Mouse (Mus musculus) heart, embryonic 13.5 days (tissue): Measurements from ENCODE around the gene Irf3. TPM values are rescaled to one million over a fixed set of nuclear protein-coding genes. Genes with fewer than 3 reads are reported as not detected.

Source experiments
- ATAC-seq: fragments of 200-750 bp; cut with Nextera tagmentation; 2 replicates; pipeline ENCODE4 v1.8.0; 2017; ENCODE audit warnings: moderate TSS enrichment; ENCODE audit not compliant: insufficient number of reproducible peaks, low FRiP score, low TSS enrichment; ENCODE audit errors: extremely low read depth
- H3K27ac ChIP-seq: fragments of 300-500 bp; sonication (generic); replicated peaks from 2 replicates; pipeline ENCODE4 v1.5.1; 2015; ENCODE audit warnings: moderate library complexity, mild to moderate bottlenecking, inconsistent platforms
- H3K27me3 ChIP-seq: fragments of 300-500 bp; sonication (generic); replicated peaks from 2 replicates; pipeline ENCODE4 v1.6.1; 2015; ENCODE audit warnings: mild to moderate bottlenecking, inconsistent platforms
- H3K36me3 ChIP-seq: fragments of 300-500 bp; sonication (generic); 2 replicates; pipeline ENCODE4 v1.6.1; 2015; ENCODE audit warnings: mild to moderate bottlenecking, inconsistent platforms
- H3K4me1 ChIP-seq: fragments of 300-500 bp; sonication (generic); 2 replicates; pipeline ENCODE4 v1.6.1; 2015; ENCODE audit warnings: inconsistent platforms
- H3K4me2 ChIP-seq: fragments of 300-500 bp; sonication (generic); 2 replicates; pipeline ENCODE4 v1.6.1; 2015; ENCODE audit warnings: inconsistent platforms, mild to moderate bottlenecking, moderate library complexity
- H3K4me3 ChIP-seq: fragments of 300-500 bp; sonication (generic); 2 replicates; pipeline ENCODE4 v1.5.1; 2015; ENCODE audit warnings: moderate library complexity, mild to moderate bottlenecking, inconsistent platforms
- H3K9ac ChIP-seq: fragments of 300-500 bp; sonication (generic); 2 replicates; pipeline ENCODE4 v1.6.1; 2015; ENCODE audit warnings: inconsistent platforms, mild to moderate bottlenecking, moderate library complexity
- H3K9me3 ChIP-seq: fragments of 300-500 bp; sonication (generic); 2 replicates; pipeline ENCODE4 v1.6.1; 2016; ENCODE audit warnings: inconsistent platforms
- WGBS: fragments of 180-500 bp; shearing (Covaris S2); methylation state at CpG from one replicate; pipeline ENCODE4 v1.1.7; 2015; ENCODE audit warnings: mixed read lengths; 5-methylcytosine and 5-hydroxymethylcytosine counted together
- polyA plus RNA-seq: library from polyadenylated mRNA; unstranded; fragments of >200 nt; fragmentation: Nextera tagmentation; extraction: Ambion mirVana; gene quantifications from 2 replicates; pipeline ENCODE4 v1.2.1, GENCODE M21; 2015

The Irf3 gene
- 63.6 and 68.1 TPM in 2 replicates for polyA plus RNA-seq

- peak within 1 kb of the TSS; percentile 92 for H3K4me2 ChIP-seq
- peaks cover 44% of the 10 kb centered on the region for H3K4me1 ChIP-seq
- WGBS: under 1% methylated on average over 43 of the region's 43 CpGs
- H3K27me3 ChIP-seq: no peaks in the 10 kb centered on the region
- peaks cover 67% of the 10 kb centered on the region for H3K36me3 ChIP-seq
- H3K9ac ChIP-seq: peak within 1 kb of the TSS; percentile 87
- H3K9me3 ChIP-seq: no peaks in the 10 kb centered on the region
- ATAC-seq: peak; percentile 81
- H3K4me3 ChIP-seq: peak within 1 kb of the TSS; percentile 62
- H3K27ac ChIP-seq: peak within 1 kb of the TSS; percentile 90
These were observed at the start of gene Irf3 for GRCm38 (mm10) chr7:44997231-44997939. Irf3 (plus strand) TSS chr7:44997648.

GRCm38 (mm10) chr7:44949922-44950321 lies 47.5 kb upstream of the Irf3 start:
- ATAC-seq: no peak
- 56% methylated on average over 6 of the region's 6 CpGs for WGBS

GRCm38 (mm10) chr7:44951960-44952359 lies 45.5 kb upstream of the Irf3 start:
- peak overlapping the region; percentile 59 for H3K4me3 ChIP-seq
- peak overlapping the region; percentile 53 for H3K27ac ChIP-seq
- H3K27me3 ChIP-seq: peaks cover 52% of the 10 kb centered on the region
- H3K9ac ChIP-seq: peak overlapping the region; percentile 80
- H3K9me3 ChIP-seq: no peaks in the 10 kb centered on the region
- no peaks in the 10 kb centered on the region for H3K36me3 ChIP-seq
- WGBS: 1% methylated on average over 10 of the region's 10 CpGs
- H3K4me1 ChIP-seq: peaks cover 17% of the 10 kb centered on the region
- peak overlapping the region; percentile 87 for H3K4me2 ChIP-seq
- no peak for ATAC-seq

More at GRCm38 (mm10) chr7:44949922-44950321, 47.5 kb upstream of the Irf3 start:
- H3K9me3 ChIP-seq: no peaks in the 10 kb centered on the region
- H3K36me3 ChIP-seq: no peaks in the 10 kb centered on the region
- H3K4me3 ChIP-seq: no peak overlapping the region
- H3K27me3 ChIP-seq: peaks cover 52% of the 10 kb centered on the region
- H3K4me1 ChIP-seq: peaks cover 17% of the 10 kb centered on the region
- no peak overlapping the region for H3K27ac ChIP-seq
- no peak overlapping the region for H3K4me2 ChIP-seq
- H3K9ac ChIP-seq: no peak overlapping the region

- peak overlapping the region; percentile 87 for H3K4me2 ChIP-seq
- H3K4me3 ChIP-seq: peak overlapping the region; percentile 59
- peak overlapping the region; percentile 53 for H3K27ac ChIP-seq
- no peaks in the 10 kb centered on the region for H3K9me3 ChIP-seq
- peaks cover 17% of the 10 kb centered on the region for H3K4me1 ChIP-seq
- WGBS: 6% methylated on average over 24 of the region's 24 CpGs
- peak overlapping the region; percentile 80 for H3K9ac ChIP-seq
- H3K27me3 ChIP-seq: peaks cover 46% of the 10 kb centered on the region
- H3K36me3 ChIP-seq: no peaks in the 10 kb centered on the region
- ATAC-seq: peak; percentile 79
These were observed 44.7 kb upstream of the Irf3 start for GRCm38 (mm10) chr7:44952611-44953306.

- no peak overlapping the region for H3K4me3 ChIP-seq
- H3K9ac ChIP-seq: no peak overlapping the region
- H3K36me3 ChIP-seq: no peaks in the 10 kb centered on the region
- ATAC-seq: no peak
- H3K4me2 ChIP-seq: no peak overlapping the region
- H3K4me1 ChIP-seq: peaks cover 17% of the 10 kb centered on the region
- 54% methylated on average over 14 of the region's 14 CpGs for WGBS
- H3K9me3 ChIP-seq: no peaks in the 10 kb centered on the region
- H3K27me3 ChIP-seq: peaks cover 39% of the 10 kb centered on the region
- no peak overlapping the region for H3K27ac ChIP-seq
These were observed 43.9 kb upstream of the Irf3 start for GRCm38 (mm10) chr7:44953561-44953960.

- WGBS: 73% methylated on average over 12 of the region's 12 CpGs
- H3K27me3 ChIP-seq: peaks cover 32% of the 10 kb centered on the region
- no peaks in the 10 kb centered on the region for H3K36me3 ChIP-seq
- no peak overlapping the region for H3K27ac ChIP-seq
- H3K4me1 ChIP-seq: peaks cover 17% of the 10 kb centered on the region
- H3K9ac ChIP-seq: no peak overlapping the region
- no peak overlapping the region for H3K4me3 ChIP-seq
- no peak overlapping the region for H3K4me2 ChIP-seq
- H3K9me3 ChIP-seq: no peaks in the 10 kb centered on the region
- ATAC-seq: no peak
These were observed 43.2 kb upstream of the Irf3 start for GRCm38 (mm10) chr7:44954091-44954885.

GRCm38 (mm10) chr7:44955628-44956027 lies 41.8 kb upstream of the Irf3 start:
- no peak overlapping the region for H3K4me3 ChIP-seq
- no peaks in the 10 kb centered on the region for H3K9me3 ChIP-seq
- no peak overlapping the region for H3K9ac ChIP-seq
- H3K27ac ChIP-seq: no peak overlapping the region
- peaks cover 6% of the 10 kb centered on the region; the same call in 1 of the 2 replicates for H3K36me3 ChIP-seq
- H3K27me3 ChIP-seq: peaks cover 18% of the 10 kb centered on the region
- H3K4me1 ChIP-seq: peaks cover 17% of the 10 kb centered on the region
- 46% methylated on average over 5 of the region's 5 CpGs for WGBS
- no peak overlapping the region for H3K4me2 ChIP-seq
- no peak for ATAC-seq

- Histone ChIP-seq H3K27ac (no peak overlapping the region), H3K4me3 (no peak overlapping the region), H3K36me3 (peaks cover 12% of the 10 kb centered on the region; the same call in 1 of the 2 replicates), H3K4me1 (peaks cover 16% of the 10 kb centered on the region), H3K4me2 (no peak overlapping the region), H3K9ac (no peak overlapping the region), H3K27me3 (peaks cover 12% of the 10 kb centered on the region), H3K9me3 (no peaks in the 10 kb centered on the region)
- WGBS: 60% methylated on average over 6 of the region's 6 CpGs
- no peak for ATAC-seq
These were observed 41.2 kb upstream of the Irf3 start for GRCm38 (mm10) chr7:44956266-44956665.

- Histone ChIP-seq H3K27ac (no peak overlapping the region), H3K9ac (peak overlapping the region; percentile 54; the same call in 1 of the 2 replicates), H3K36me3 (peaks cover 23% of the 10 kb centered on the region; the same call in 1 of the 2 replicates), H3K27me3 (peaks cover 5% of the 10 kb centered on the region; the same call in 1 of the 2 replicates), H3K9me3 (no peaks in the 10 kb centered on the region), H3K4me1 (peaks cover 6% of the 10 kb centered on the region), H3K4me2 (no peak overlapping the region), H3K4me3 (no peak overlapping the region)
- 66% methylated on average over 20 of the region's 20 CpGs for whole genome bisulfite sequencing
- no peak for ATAC-seq
These were observed 40.1 kb upstream of the Irf3 start for GRCm38 (mm10) chr7:44957183-44957835.

- ATAC-seq: no peak
- Histone ChIP-seq H3K27me3 (peaks cover 5% of the 10 kb centered on the region; the same call in 1 of the 2 replicates), H3K4me1 (0 out of 2 replicates have a peak, but pooled peaks cover under 1% of the 10 kb centered on the region), H3K36me3 (peaks cover 31% of the 10 kb centered on the region; the same call in 1 of the 2 replicates), H3K9me3 (no peaks in the 10 kb centered on the region), H3K27ac (no peak overlapping the region), H3K4me3 (no peak overlapping the region), H3K4me2 (no peak overlapping the region), H3K9ac (no peak overlapping the region; the same call in 1 of the 2 replicates)
- 49% methylated on average over 7 of the region's 7 CpGs for WGBS
These were observed 39.2 kb upstream of the Irf3 start for GRCm38 (mm10) chr7:44958208-44958607.
